16 mouse cellular contexts compared by ENCODE assay signal in genomic region chr17:11866231-11866630, GRCm38 (mm10).
"Had no signal": no experiment of that assay in that cellular context is flagged by ENCODE, and none has a peak within 500 bp of the region (broad histone marks: within the 10 kb centered on the region; RNA-seq: fewer than 3 reads in every experiment).

No protein-coding gene starts in this region.

- H3K27me3 ChIP-seq: neural tube, embryonic 13.5 days; neural tube, embryonic 15.5 days; stomach, embryonic 15.5 days had no signal

- H3K4me2 ChIP-seq: neural tube, embryonic 13.5 days; neural tube, embryonic 15.5 days; stomach, embryonic 15.5 days had no signal

- H3K36me3 ChIP-seq: neural tube, embryonic 13.5 days; neural tube, embryonic 15.5 days; stomach, embryonic 15.5 days had no signal

- H3K4me3 ChIP-seq: neural tube, embryonic 13.5 days; neural tube, embryonic 15.5 days; stomach, embryonic 15.5 days had no signal

- H3K9me3 ChIP-seq: neural tube, embryonic 13.5 days; neural tube, embryonic 15.5 days; stomach, embryonic 15.5 days had no signal

- H3K27ac ChIP-seq: neural tube, embryonic 13.5 days; neural tube, embryonic 15.5 days; stomach, embryonic 15.5 days; stomach, postnatal 0 days had no signal

- H3K4me1 ChIP-seq: neural tube, embryonic 13.5 days; neural tube, embryonic 15.5 days; stomach, embryonic 15.5 days had no signal

- H3K9ac ChIP-seq: neural tube, embryonic 13.5 days; neural tube, embryonic 15.5 days; stomach, embryonic 15.5 days had no signal

- DNase-seq: retina, postnatal 1 day; right cerebral cortex, adult 18-20 months; right cerebral cortex, postnatal 14 days; right cerebral cortex, postnatal 25 days; right cerebral cortex, postnatal 4 days; spleen, adult 18-20 months; thymus, adult 18-20 months; thymus, adult 2 months; thymus, postnatal 14 days; thymus, postnatal 25 days; thymus, postnatal 36 days; thymus, postnatal 4 days had no signal
